Mouse (Mus musculus) embryonic fibroblast, embryonic 13.5 days (primary cell): ENCODE measurements around the gene Ddx23. TPM values are rescaled to one million over a fixed set of nuclear protein-coding genes. Genes with fewer than 3 reads are reported as not detected.

Experiments used
- H3K27ac ChIP-seq: 2 replicates; pipeline ENCODE4 v1.5.1; 2012; ENCODE audit warnings: low read length, control low read depth, inconsistent platforms; ENCODE audit not compliant: insufficient read depth
- H3K4me1 ChIP-seq: 2 replicates; pipeline ENCODE4 v1.6.1; 2011; ENCODE audit warnings: low read length; ENCODE audit not compliant: control insufficient read depth, insufficient read depth
- H3K4me3 ChIP-seq: 2 replicates; pipeline ENCODE4 v1.5.1; 2011; ENCODE audit warnings: mild to moderate bottlenecking, control low read depth, low read length; ENCODE audit not compliant: insufficient read depth
- CTCF ChIP-seq: IDR thresholded peaks from 2 replicates; pipeline ENCODE4 v1.5.1; 2011; ENCODE audit warnings: mild to moderate bottlenecking, control low read depth, low read length, moderate library complexity, borderline replicate concordance; ENCODE audit not compliant: insufficient read depth
- POLR2A ChIP-seq: IDR thresholded peaks from 2 replicates; pipeline ENCODE4 v1.6.1; 2011; ENCODE audit warnings: low read depth, mild to moderate bottlenecking, control low read depth, low read length, moderate library complexity
- polyA plus RNA-seq: library from polyadenylated mRNA; stranded (reverse); fragments of >200 nt; gene quantifications from 2 replicates; pipeline ENCODE4 v1.2.4, GENCODE M21; 2011; ENCODE audit warnings: low read depth; ENCODE audit not compliant: missing spikeins, insufficient read length

Gene Ddx23
- polyA plus RNA-seq, 1 experiment = 58.8 TPM

DNA sequence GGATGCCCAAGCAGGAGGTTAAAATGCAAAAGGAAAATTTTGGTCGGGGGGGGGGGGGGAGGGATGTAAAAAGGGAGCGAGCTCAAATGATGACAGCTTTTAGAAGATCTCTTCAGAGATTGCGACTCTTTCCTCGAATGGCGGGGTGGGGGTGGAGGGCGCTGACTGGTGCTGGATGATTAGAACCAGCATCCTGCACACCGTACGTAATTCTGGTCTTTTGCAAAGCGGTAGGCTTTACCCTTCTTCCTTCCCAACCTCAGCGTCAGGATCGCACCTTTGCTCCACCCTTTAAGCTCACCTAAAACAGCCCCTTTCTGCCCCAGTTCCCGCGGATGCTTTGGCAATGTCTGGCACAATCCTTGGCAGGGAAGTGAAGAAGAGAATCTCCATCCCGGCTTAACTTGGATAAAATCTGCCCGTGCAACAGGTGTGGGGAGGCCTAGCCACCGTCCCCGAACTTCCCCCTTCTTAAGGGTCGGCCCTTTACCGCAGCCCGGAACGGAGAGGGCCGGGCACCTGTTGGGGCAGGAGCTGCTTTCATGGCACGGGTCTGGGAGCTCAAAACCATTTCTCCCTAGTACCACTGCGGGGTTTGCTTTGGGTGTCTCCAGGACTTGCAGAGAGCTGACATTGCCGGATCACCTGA is 28.7 kb downstream of the Ddx23 start:
- Histone ChIP-seq H3K27ac (no peak overlapping the region), H3K4me3 (peak overlapping the region; percentile 60), H3K4me1 (no peaks in the 10 kb centered on the region; the same call in 1 of the 2 replicates)
- TF ChIP-seq POLR2A (no peak), CTCF (no peak)

GRCm38 (mm10) chr15:98632921-98633320 is 29.8 kb downstream of the Ddx23 start:
- Histone ChIP-seq H3K4me3 (peak overlapping the region; percentile 50), H3K4me1 (no peaks in the 10 kb centered on the region; the same call in 1 of the 2 replicates), H3K27ac (no peak overlapping the region)
- TF ChIP-seq POLR2A (no peak), CTCF (no peak)

DNA sequence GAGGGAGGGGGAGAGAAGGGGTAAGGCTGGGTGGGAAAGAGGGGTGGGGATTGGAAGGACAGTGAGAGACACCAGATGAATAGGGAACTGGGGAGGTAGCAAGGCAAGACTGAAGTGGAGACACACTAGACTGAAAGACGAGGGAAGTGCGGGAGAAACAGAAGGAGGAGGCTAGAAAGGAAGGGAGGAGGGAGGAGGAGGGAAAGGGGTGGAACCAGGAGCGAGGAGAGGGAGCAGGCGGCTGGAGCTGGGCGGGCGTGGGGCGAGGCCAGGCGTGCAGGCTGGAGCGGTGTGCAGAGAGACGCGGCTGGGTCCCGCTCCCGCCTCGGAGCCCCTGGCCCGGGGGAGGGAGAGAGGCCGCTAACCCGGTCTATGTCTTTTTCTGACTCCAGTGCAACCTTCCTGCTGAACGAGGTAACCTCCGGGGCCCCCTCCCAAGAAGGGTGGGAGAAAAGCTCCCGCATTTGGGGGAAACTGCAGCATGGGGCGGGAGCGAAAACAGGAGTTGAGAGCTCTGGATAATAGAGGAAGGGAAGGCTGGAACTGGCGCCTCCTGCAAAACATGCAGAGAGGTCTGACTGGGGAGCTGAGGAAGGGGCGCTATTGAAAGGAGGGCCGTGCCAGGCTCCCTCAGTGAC is 30.5 kb downstream of the Ddx23 start:
- TF ChIP-seq POLR2A = peak; percentile 88
- TF ChIP-seq CTCF = no peak
- no peaks in the 10 kb centered on the region; the same call in 1 of the 2 replicates for H3K4me1 ChIP-seq

GRCm38 (mm10) chr15:98631493-98631892 is 31.2 kb downstream of the Ddx23 start:
- Histone ChIP-seq H3K4me1 (peaks cover 3% of the 10 kb centered on the region), H3K4me3 (no peak overlapping the region; the same call in 1 of the 2 replicates), H3K27ac (no peak overlapping the region)
- TF ChIP-seq CTCF = peak; percentile 87
- no peak for TF ChIP-seq POLR2A

More for the DNA sequence above, 30.5 kb downstream of the Ddx23 start:
- peak overlapping the region; percentile 50 for H3K4me3 ChIP-seq
- H3K27ac ChIP-seq = no peak overlapping the region

DNA sequence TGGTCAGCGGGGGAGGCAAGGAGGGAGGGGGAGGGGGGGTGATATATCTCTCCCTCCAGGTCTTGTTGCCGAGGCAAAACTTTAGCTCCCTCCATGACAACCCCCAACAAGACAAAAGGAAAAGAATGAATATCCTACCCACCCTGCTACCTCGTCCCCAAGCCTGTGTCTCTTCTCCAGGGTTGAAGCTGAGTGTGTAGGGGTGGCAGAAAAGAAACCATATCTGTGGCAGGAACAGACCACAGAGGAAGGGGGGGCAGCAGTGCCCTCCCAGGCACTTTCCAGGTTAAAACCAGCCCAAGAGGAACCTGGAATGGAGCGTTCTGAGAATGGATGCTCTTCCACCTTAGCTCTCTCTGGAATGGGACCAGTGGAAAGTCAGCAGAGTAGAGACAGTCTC is 32.2 kb downstream of the Ddx23 start, which contains the start of gene Cacnb3:
Gene Cacnb3, plus strand, starts transcription at position 301 of the 400 bp plus-strand sequence.
- no peak within 1 kb of the TSS for H3K27ac ChIP-seq
- TF ChIP-seq POLR2A (no peak), CTCF (no peak)
- H3K4me1 ChIP-seq = peaks cover 9% of the 10 kb centered on the region
- no peak within 1 kb of the TSS; the same call in 1 of the 2 replicates for H3K4me3 ChIP-seq

DNA sequence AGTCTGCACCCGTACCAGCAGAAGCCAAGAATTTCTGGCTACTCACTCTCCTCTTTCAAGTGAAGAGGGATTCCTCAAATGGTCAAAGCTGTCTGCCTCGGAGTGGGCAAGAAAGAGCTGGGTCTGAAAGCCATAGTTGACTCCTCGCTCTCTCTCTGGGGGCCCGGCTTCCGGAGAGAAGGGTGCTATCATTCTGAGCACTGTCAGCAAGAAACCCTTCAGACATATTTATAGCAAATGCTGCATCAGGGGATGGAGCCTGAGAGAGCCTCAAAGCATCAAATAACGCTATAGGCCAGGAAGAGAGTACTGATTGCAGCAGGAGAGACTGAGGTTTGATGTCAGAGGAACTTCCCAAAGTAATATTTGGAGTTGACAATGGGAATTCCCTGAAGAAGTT is 33.2 kb downstream of the Ddx23 start:
- peaks cover 13% of the 10 kb centered on the region for H3K4me1 ChIP-seq
- TF ChIP-seq POLR2A (no peak), CTCF (no peak)
- H3K4me3 ChIP-seq = no peak overlapping the region
- no peak overlapping the region for H3K27ac ChIP-seq

- Histone ChIP-seq H3K4me1 (peaks cover 13% of the 10 kb centered on the region), H3K27ac (no peak overlapping the region), H3K4me3 (no peak overlapping the region)
- no peak for TF ChIP-seq CTCF
- TF ChIP-seq POLR2A = peak; percentile 32; the same call in 1 of the 2 replicates
These were observed 34.0 kb downstream of the Ddx23 start for GRCm38 (mm10) chr15:98628589-98629254.

DNA sequence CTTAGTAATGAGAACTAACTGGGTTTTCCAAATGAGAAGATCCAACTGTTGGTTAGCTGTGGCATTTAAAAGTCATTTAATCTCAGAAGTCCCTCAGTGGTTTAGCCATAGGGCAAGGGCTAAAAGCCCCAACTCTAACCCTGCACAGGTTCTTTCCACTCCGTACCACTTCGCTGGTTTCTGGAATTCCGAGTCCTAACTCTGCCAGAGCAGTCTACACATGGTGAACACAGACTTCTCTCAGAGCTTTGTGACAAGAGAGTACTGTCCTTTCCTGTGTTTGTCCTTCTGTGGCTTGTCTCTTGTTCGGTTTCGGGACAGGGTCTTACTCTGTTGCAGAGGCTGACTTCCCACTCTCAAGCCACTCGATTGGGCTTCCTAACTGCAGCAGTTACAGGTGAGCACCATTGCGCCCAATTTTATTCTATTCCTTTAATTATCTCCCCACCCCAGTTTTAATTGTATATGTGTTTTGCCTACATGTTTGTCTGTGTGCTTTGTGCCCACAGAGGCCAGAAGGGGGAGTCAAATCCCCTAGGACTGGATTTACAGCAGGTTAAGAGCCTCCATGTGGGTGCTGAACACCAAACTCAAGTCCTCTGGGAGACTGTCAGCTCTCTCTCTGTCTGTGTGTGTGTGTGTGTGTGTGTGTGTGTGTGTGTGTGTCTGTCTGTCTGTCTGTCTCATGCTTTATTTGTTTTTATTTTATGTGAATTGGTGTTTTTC is 36.0 kb downstream of the Ddx23 start:
- TF ChIP-seq POLR2A = no peak
- TF ChIP-seq CTCF = no peak
- Histone ChIP-seq H3K4me1 (peaks cover 13% of the 10 kb centered on the region), H3K4me3 (no peak overlapping the region), H3K27ac (peak overlapping the region; percentile 95)

- peaks cover 13% of the 10 kb centered on the region for H3K4me1 ChIP-seq
- peak overlapping the region; percentile 95 for H3K27ac ChIP-seq
- no peak overlapping the region for H3K4me3 ChIP-seq
- TF ChIP-seq CTCF (no peak), POLR2A (0 out of 2 replicates have a peak, but pooled peaks have one; percentile 16)
These were observed 36.6 kb downstream of the Ddx23 start for GRCm38 (mm10) chr15:98626078-98626477.

DNA sequence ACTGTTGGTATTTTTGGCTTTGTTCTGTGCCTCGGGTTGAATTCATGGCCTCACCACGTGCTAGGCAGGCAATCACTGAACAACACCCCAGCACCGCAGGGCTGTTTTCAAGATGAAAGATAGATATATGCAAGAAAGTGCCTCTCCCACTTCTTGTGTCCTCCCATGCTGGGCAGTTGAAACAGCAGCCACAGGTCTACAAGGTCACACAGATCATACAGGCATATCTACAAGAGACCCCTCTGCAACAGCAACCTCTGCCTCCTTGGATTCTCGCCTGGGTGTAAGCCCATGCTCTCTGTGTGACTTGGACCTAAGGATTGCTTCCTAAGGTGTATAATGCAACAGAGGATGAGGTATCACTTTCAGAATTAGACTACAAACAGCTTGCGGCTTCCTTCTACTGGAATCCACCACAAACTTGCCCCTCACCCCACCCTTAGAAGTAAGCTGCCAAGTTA is 39.3 kb downstream of the Ddx23 start:
- TF ChIP-seq POLR2A = no peak
- H3K4me1 ChIP-seq = peaks cover 13% of the 10 kb centered on the region
- H3K4me3 ChIP-seq = no peak overlapping the region
- H3K27ac ChIP-seq = no peak overlapping the region
